Mouse (Mus musculus): Measurements from ENCODE around the gene Rph3a.
"Not testable (repeated sequence)": the region's sequence is repeated elsewhere in the genome, so short reads cannot be mapped to it uniquely, and the experiment has no call there.

The Rph3a gene

GRCm38 (mm10) chr5:120906791-120907733 is 102.8 kb downstream of the Rph3a start, which contains the start of gene Oas1a:
Oas1a (minus strand) TSS chr5:120907521.
- not testable (repeated sequence) for DNase-seq

- DNase-seq = no peak
Observed at GRCm38 (mm10) chr5:120902056-120902455, 107.8 kb downstream of the Rph3a start.

- no peak for DNase-seq
Observed at GRCm38 (mm10) chr5:120900666-120901065, 109.2 kb downstream of the Rph3a start.

GRCm38 (mm10) chr5:120898726-120899125 is 111.2 kb downstream of the Rph3a start:
- no peak for DNase-seq

- DNase-seq = no peak
Observed at GRCm38 (mm10) chr5:120898307-120898706, 111.6 kb downstream of the Rph3a start.

GRCm38 (mm10) chr5:120895231-120895900 is 114.5 kb downstream of the Rph3a start:
- DNase-seq = no peak

DNA sequence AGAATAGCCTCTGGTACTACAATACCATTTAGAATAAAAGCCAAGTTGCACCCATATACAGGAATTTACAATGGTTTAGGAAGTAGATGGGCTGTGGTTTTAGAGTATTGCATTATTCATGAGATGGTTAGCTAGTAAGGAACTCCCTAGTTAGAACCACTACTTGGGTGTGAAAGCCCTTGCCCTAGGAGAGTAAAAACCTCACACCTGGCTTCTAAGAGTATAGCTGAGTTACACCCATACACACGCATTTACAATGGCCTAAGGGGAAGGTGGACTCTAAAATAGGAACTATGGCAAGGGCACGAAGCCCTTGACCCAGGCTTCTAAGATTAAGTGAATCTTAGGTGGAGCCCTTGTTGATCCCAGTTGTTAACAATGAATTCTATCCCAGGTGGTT is 115.2 kb downstream of the Rph3a start:
- not testable (repeated sequence) for DNase-seq

- DNase-seq = not testable (repeated sequence)
Observed at GRCm38 (mm10) chr5:120893866-120894265, 116.0 kb downstream of the Rph3a start.

GRCm38 (mm10) chr5:120892243-120892660 is 117.6 kb downstream of the Rph3a start:
- DNase-seq = no peak

DNA sequence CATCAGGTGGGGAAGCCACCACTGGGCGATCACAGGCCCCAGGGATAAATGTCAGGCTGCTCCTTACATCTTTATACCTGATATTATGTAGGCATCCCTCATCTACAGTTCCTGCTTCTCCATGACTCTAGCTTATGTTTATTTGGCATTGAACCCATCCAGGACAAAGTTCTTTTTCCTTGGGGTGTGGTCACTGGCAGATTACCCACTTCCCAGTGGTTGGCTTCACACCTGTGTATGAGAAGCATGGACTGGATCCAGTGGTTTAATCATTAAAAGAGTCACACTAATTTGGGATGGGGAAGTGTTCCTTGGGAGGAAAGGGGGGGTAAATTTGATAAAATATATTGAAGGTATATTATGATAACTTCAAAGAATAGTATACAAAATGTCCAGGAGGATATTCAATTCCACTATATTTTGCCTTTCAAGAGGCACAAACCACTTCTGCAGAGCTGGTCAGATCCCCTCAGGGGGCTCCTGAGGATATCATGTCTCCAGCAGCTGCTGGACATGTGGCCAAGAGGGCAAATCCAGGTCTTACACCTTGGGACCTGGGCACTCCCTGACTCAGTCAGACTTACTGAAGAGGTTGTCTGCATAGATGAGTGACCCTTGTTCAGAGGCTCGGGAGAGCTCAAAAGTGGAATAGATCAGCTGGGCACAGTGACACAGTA is 118.2 kb downstream of the Rph3a start:
- DNase-seq = not testable (repeated sequence)

DNA sequence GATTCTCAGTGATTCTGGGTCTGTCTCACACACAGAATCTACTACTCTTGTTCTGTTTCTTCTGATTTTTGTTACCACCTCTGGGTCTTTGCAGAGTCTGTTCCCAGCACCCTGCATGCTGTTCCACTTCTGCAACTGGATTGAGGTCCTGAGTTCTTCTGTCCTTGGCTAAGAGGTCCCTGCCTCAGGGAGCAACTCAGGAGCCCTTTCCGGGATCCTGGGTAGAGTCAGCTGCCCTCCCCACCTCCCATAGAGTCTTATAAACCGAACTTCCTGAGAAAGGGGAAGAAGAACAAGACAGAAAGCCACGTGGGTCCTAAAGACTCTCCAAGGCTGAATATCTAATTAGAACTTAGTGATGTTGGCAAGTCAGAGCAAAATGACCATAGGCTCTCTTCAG is 118.9 kb downstream of the Rph3a start:
- DNase-seq = no peak
